Mouse (Mus musculus): ENCODE measurements around the gene Tuba3a.

DNA sequence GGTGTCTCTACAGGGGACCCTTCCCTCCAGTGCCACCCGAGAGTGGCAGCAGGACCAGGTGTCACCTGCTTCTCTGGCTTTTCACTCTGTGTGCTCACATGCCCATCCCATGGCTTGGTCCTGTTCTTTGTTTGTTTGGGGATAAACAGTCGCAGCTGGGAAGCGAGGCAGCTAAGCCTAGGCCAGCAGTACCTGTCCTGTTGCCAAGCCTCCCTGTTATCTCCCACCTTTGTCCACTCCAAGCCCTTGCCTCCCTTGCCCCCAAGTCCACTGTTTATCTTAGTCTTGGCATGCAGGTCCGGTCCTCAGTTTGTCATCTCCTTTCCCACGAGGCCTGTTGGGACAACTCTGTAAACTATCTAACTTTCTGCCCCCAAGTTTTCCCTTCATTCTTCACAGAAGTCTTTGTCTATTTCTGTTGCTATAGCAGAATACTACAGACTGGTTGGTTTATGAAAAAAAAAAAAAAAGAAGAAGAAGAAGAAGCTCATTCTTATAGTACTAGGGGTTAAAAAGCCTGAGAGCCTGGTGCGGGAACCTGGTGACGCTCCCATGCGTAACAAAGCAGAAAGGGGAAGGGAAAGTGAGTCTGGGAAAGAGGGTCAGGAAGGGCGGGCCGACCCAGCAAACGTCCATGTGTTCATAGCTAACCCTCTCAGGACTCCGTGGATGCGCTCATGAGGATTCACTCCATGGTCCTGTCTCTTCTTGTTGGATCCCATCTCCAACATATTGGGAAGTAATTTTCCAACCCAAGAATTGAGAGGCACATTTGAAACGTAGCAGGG is 47.5 kb upstream of the Tuba3a start:
- TF ChIP-seq CTCF (IDR thresholded peaks at IDR 0.05; ENCODE audit: low read depth, low read length) (no peak), POLR2A (IDR thresholded peaks at IDR 0.05; ENCODE audit: extremely low read depth, insufficient read depth, low read length) (no peak)
